Comparison of ENCODE assay signal across 8 mouse cellular contexts in the genomic region with DNA sequence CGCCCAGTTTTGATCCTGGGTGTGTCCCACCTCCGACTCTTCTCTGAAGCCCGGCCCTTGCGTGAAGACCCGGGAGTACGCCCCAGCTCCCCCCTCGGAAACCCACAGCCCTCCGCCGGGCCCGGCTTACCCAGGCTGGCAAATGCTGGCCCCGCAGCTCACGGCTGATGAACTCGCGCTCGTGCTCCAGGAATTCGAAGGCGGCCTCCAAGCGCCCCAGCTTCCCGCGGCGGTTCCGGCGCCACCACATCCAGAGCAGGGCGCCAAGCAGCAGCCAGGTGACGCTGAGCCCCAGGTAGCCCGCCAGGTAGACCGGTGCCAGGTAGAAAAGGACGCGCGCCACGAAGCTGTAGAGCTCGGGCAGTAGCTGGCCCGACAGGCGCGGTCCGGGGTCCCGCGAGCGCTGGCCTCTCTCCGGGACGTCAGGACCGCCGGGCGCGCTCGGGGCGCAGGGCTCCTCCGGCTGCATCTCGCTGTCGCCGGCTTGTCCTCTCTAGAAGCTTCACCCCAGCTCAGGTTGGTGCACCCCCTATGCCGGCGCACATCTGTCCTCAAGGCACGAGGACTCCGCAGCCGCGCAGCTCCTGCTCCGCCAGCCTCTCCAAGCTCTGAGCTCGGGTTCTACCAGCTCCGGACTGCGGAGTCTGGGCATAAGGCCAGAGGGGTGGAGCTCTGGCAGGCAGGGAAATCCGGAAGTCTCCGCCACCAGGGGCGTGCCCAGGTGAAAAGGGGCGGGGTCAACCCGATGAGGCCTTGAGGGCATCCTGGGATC. TPM values are rescaled to one million over a fixed set of nuclear protein-coding genes. Genes with fewer than 3 reads are reported as not detected.
DNase-seq lines count a peak whose midpoint lies in the region; ATAC-seq and TF ChIP-seq lines count a peak whose summit lies in the region.

A gene (minus strand): TSS at position 637 of the 772 bp plus-strand sequence.

- in situ Hi-C loops in CH12.LX (cut with MboI; ENCODE audit: low pct_ligation_motif_present, low pct_unique_long_range_greater_than_20kb, low sequenced_read_pairs) = no loop called here

- no peak for DNase-seq in CH12.LX (ENCODE audit: extremely low read depth)
- DNase-seq in WW6 (ENCODE audit: low read depth, low spot score) = peak; percentile 72
- peak; percentile 24 for DNase-seq in mesoderm, embryonic 11.5 days (ENCODE audit: low read depth, low spot score)
- peak; percentile 89 for DNase-seq in testis, postnatal 10 days (ENCODE audit: low spot score)
- no peak for DNase-seq in T-cell, adult 2 months (ENCODE audit: low spot score)

- peaks cover 6 to 13% of the 10 kb centered on the region in 2 experiments for H3K4me1 ChIP-seq in CH12.LX (ENCODE audit: control insufficient read depth in 1 of 2, insufficient read depth in 2 of 2)
- peaks cover 18% of the 10 kb centered on the region for H3K4me1 ChIP-seq in embryonic facial prominence, embryonic 13.5 days
- peaks cover 17% of the 10 kb centered on the region for H3K4me1 ChIP-seq in hindbrain, embryonic 13.5 days (replicated peaks)
- peaks cover 13% of the 10 kb centered on the region for H3K4me1 ChIP-seq in limb, embryonic 12.5 days (replicated peaks)

- no peak for TF ChIP-seq CTCF in CH12.LX (conservative IDR thresholded peaks at IDR 0.05 in 1 of 2, IDR thresholded peaks at IDR 0.05 in 1 of 2; ENCODE audit: low read depth in 2 of 2, low read length in 2 of 2)

- under 1% methylated on average over 66 of the region's 66 CpGs for WGBS in embryonic facial prominence, embryonic 13.5 days
- WGBS in hindbrain, embryonic 13.5 days = under 1% methylated on average over 66 of the region's 66 CpGs
- WGBS in limb, embryonic 12.5 days = under 1% methylated on average over 66 of the region's 66 CpGs

- H3K79me2 ChIP-seq in CH12.LX (replicated peaks; ENCODE audit: control insufficient read depth, extremely low read depth, insufficient read depth, poor library complexity, severe bottlenecking) = no peaks in the 10 kb centered on the region

- no peak within 1 kb of the TSS for H3K27ac ChIP-seq in CH12.LX (ENCODE audit: insufficient read depth, low read depth)
- no peak within 1 kb of the TSS for H3K27ac ChIP-seq in embryonic facial prominence, embryonic 13.5 days
- H3K27ac ChIP-seq in hindbrain, embryonic 13.5 days = no peak within 1 kb of the TSS
- no peak within 1 kb of the TSS for H3K27ac ChIP-seq in limb, embryonic 12.5 days

- no peak within 1 kb of the TSS for H3K9ac ChIP-seq in CH12.LX (ENCODE audit: insufficient read depth, low read depth)
- H3K9ac ChIP-seq in embryonic facial prominence, embryonic 13.5 days = peak within 1 kb of the TSS; percentile 66
- H3K9ac ChIP-seq in hindbrain, embryonic 13.5 days = peak within 1 kb of the TSS; percentile 68
- peak within 1 kb of the TSS; percentile 50; the same call in 1 of the 2 replicates for H3K9ac ChIP-seq in limb, embryonic 12.5 days (replicated peaks)

- no peak for TF ChIP-seq EP300 in CH12.LX (IDR thresholded peaks at IDR 0.05; ENCODE audit: low read length)

- peak; percentile 50 for ATAC-seq in embryonic facial prominence, embryonic 13.5 days (ENCODE audit: insufficient number of reproducible peaks, insufficient read depth, low FRiP score, low TSS enrichment, low read depth)
- ATAC-seq in hindbrain, embryonic 13.5 days (ENCODE audit: low FRiP score) = peak; percentile 84
- ATAC-seq in limb, embryonic 12.5 days (ENCODE audit: insufficient number of reproducible peaks, insufficient read depth, low FRiP score, low TSS enrichment, low read depth) = peak; percentile 62; the same call in 1 of the 2 replicates

- H3K9me3 ChIP-seq in CH12.LX (replicated peaks; ENCODE audit: low read length) = no peaks in the 10 kb centered on the region
- H3K9me3 ChIP-seq in embryonic facial prominence, embryonic 13.5 days = no peaks in the 10 kb centered on the region
- H3K9me3 ChIP-seq in hindbrain, embryonic 13.5 days = no peaks in the 10 kb centered on the region
- H3K9me3 ChIP-seq in limb, embryonic 12.5 days = no peaks in the 10 kb centered on the region

- no peak for TF ChIP-seq POLR2A in CH12.LX (IDR thresholded peaks at IDR 0.05; ENCODE audit: low read depth, low read length)

- no peak within 1 kb of the TSS for H3K4me3 ChIP-seq in CH12.LX (replicated peaks in 1 of 3; ENCODE audit: low read depth in 2 of 3, low read length in 2 of 3, poor library complexity in 1 of 3)
- peak within 1 kb of the TSS; percentile 52 for H3K4me3 ChIP-seq in embryonic facial prominence, embryonic 13.5 days
- H3K4me3 ChIP-seq in hindbrain, embryonic 13.5 days = peak within 1 kb of the TSS; percentile 51
- H3K4me3 ChIP-seq in limb, embryonic 12.5 days (replicated peaks) = peak within 1 kb of the TSS; percentile 48

- TF ChIP-seq RAD21 in CH12.LX (IDR thresholded peaks at IDR 0.05; ENCODE audit: low read depth, low read length) = no peak

- no peaks in the 10 kb centered on the region for H3K36me3 ChIP-seq in CH12.LX (replicated peaks in 1 of 2; ENCODE audit: control insufficient read depth in 1 of 2, insufficient read depth in 1 of 2, low read length in 1 of 2)
- no peaks in the 10 kb centered on the region for H3K36me3 ChIP-seq in embryonic facial prominence, embryonic 13.5 days
- H3K36me3 ChIP-seq in hindbrain, embryonic 13.5 days = no peaks in the 10 kb centered on the region
- H3K36me3 ChIP-seq in limb, embryonic 12.5 days = no peaks in the 10 kb centered on the region

- H3K27me3 ChIP-seq in CH12.LX (replicated peaks) = no peaks in the 10 kb centered on the region
- H3K27me3 ChIP-seq in embryonic facial prominence, embryonic 13.5 days = peaks cover 59% of the 10 kb centered on the region
- peaks cover 64% of the 10 kb centered on the region for H3K27me3 ChIP-seq in hindbrain, embryonic 13.5 days
- H3K27me3 ChIP-seq in limb, embryonic 12.5 days = peaks cover 57% of the 10 kb centered on the region

- peak within 1 kb of the TSS; percentile 77 for H3K4me2 ChIP-seq in CH12.LX (ENCODE audit: insufficient read depth, low read depth, poor library complexity, severe bottlenecking)
- peak within 1 kb of the TSS; percentile 98 for H3K4me2 ChIP-seq in embryonic facial prominence, embryonic 13.5 days
- H3K4me2 ChIP-seq in hindbrain, embryonic 13.5 days = peak within 1 kb of the TSS; percentile 97
- peak within 1 kb of the TSS; percentile 93 for H3K4me2 ChIP-seq in limb, embryonic 12.5 days

- dilution Hi-C loops in CH12.LX (cut with MboI; ENCODE audit: extremely low pct_ligation_motif_present, extremely low pct_unique_long_range_greater_than_20kb, low sequenced_read_pairs) = no loop called here

TF ChIP-seq in CH12.LX, 34 proteins besides CTCF, POLR2A, EP300 and RAD21:
- no peak for TF ChIP-seq ZKSCAN1 (IDR thresholded peaks at IDR 0.05; ENCODE audit: borderline replicate concordance, low read depth, low read length)
- no peak for TF ChIP-seq MEF2A (IDR thresholded peaks at IDR 0.05; ENCODE audit: borderline replicate concordance, low read depth, low read length)
- TF ChIP-seq POLR2AphosphoS2 (IDR thresholded peaks at IDR 0.05; ENCODE audit: low read depth, low read length) = no peak
- no peak for TF ChIP-seq PAX5 (IDR thresholded peaks at IDR 0.05; ENCODE audit: low read length)
- no peak for TF ChIP-seq IRF4 (IDR thresholded peaks at IDR 0.05; ENCODE audit: low read depth, low read length)
- no peak for TF ChIP-seq ZMIZ1 (IDR thresholded peaks at IDR 0.05; ENCODE audit: low read depth, low read length)
- TF ChIP-seq SMC3 (IDR thresholded peaks at IDR 0.05; ENCODE audit: low read depth, low read length) = no peak
- no peak for TF ChIP-seq ETS1 (conservative IDR thresholded peaks at IDR 0.05; ENCODE audit: low read depth, low read length)
- TF ChIP-seq USF1 (IDR thresholded peaks at IDR 0.05; ENCODE audit: low read depth, low read length) = no peak
- no peak for TF ChIP-seq UBTF (IDR thresholded peaks at IDR 0.05; ENCODE audit: low read depth, low read length)
- TF ChIP-seq GABPA (IDR thresholded peaks at IDR 0.05; ENCODE audit: insufficient replicate concordance, low read depth, low read length) = no peak
- no peak for TF ChIP-seq MXI1 (IDR thresholded peaks at IDR 0.05; ENCODE audit: low read depth, low read length)
- no peak for TF ChIP-seq KAT2A (IDR thresholded peaks at IDR 0.05; ENCODE audit: insufficient replicate concordance, low read length)

RNA-seq across cellular contexts. Expression of the gene that starts here (rescaled TPM):
- total RNA-seq in CH12.LX (2012; rRNA removed) (not detected in 2 replicates), CH12.LX (2014; rRNA removed) (not detected in 2 replicates)
- polyA plus RNA-seq in CH12.LX (2012; ENCODE audit: insufficient read length, low read depth) = 0.27 TPM in 1 of 2 replicates, not detected in the other
- 0.55 and 0.59 TPM in 2 replicates for polyA plus RNA-seq in embryonic facial prominence, embryonic 13.5 days (2015; fragmentation: Nextera tagmentation; extraction: Ambion mirVana)
- 0.38 TPM in 2 replicates for polyA plus RNA-seq in hindbrain, embryonic 13.5 days (2015; fragmentation: Nextera tagmentation; extraction: Ambion mirVana)
- 0.37 and 0.63 TPM in 2 replicates for polyA plus RNA-seq in limb, embryonic 12.5 days (2016; fragmentation: Nextera tagmentation; extraction: Ambion mirVana)

Comparison
In these comparisons a context has a peak if more than half of its experiments do, and no peak if none do; other contexts are left out.
1. Peak in ATAC-seq, H3K4me3 ChIP-seq, H3K9ac ChIP-seq and H3K4me2 ChIP-seq in embryonic facial prominence, embryonic 13.5 days; RNA of the gene not detected or under 1 TPM.
2. Peak in ATAC-seq, H3K4me3 ChIP-seq, H3K9ac ChIP-seq and H3K4me2 ChIP-seq in hindbrain, embryonic 13.5 days; RNA of the gene not detected or under 1 TPM.
3. Peak in ATAC-seq, H3K4me3 ChIP-seq, H3K9ac ChIP-seq and H3K4me2 ChIP-seq in limb, embryonic 12.5 days; RNA of the gene not detected or under 1 TPM.
4. DNase-seq: peak in WW6 (single experiment), mesoderm, embryonic 11.5 days (single experiment) and testis, postnatal 10 days (single experiment); none in CH12.LX (single experiment) and T-cell, adult 2 months (single experiment).
5. Peak in every context shown above with its lines, with median percentiles within 50 percentile points of each other: H3K4me2 ChIP-seq and ATAC-seq.